Mouse (Mus musculus) thymus, postnatal 36 days (tissue): ENCODE measurements around the gene Dnase2a.
A peak's percentile ranks its signal among the peaks of the same experiment; 100 is the strongest.

Experiments used
- DNase-seq, 2 experiments: peaks; one replicate each; pipeline ENCODE4 v3.0.0; 2022; ENCODE audit warnings: mixed read lengths in 2 of 2

The Dnase2a gene

DNA sequence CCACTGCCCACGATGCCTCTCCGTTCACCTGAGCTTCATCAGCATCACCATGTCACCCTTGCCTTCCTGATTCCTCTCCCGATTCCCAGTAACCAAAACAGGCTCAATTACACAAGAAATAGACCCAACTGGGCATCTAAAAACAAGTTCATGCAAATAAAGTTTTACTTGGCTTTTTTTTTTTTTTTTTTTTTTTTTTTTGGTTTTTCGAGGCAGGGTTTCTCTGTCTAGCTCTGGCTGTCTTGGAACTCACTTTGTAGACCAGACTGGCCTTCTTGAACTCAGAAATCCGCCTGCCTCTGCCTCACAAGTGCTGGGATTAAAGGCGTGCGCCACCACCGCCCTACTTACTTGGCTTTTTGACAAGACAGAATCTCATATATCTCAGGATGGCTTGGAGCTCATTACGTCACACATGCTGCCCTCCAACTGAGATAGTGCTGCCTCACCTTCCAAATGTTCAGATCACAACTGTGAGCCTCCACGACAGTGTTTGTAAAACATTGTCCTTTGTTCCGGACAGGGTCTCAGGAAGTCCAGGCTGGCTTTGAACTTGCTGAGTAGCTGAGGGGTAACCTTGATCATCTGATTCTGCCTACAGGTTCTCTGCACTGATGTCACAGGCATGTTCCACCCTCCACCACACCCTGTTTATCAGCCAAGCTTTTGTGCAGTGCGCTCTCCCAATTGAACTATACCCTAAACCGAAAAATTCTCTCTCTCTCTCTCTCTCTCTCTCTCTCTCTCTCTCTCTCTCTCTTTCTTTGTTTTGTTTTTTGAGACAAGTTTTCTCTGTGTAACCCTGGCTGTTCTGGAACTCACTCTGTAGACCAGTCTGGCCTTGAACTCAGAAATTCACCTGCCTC is 29.5 kb downstream of the Dnase2a start:
- DNase-seq: no peak

DNA sequence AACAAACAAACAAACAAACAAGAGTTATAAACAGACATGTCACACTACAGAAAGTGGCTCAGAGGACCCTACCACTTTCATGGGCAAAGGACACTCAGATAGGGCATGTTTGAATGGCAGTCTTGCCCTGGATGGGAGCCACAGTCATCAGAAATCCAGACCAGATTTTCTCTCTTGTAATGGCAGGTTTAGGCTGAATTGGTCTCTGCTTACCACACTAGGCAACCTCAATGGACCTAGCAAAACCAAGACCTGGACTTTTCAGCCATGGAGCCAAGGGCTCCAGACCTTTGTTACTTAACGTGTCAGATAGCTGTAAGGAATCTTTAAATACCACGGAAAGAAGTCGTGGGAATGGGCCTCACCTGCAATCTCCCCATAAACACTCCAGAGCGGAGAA is 35.3 kb downstream of the Dnase2a start:
- no peak for DNase-seq

DNA sequence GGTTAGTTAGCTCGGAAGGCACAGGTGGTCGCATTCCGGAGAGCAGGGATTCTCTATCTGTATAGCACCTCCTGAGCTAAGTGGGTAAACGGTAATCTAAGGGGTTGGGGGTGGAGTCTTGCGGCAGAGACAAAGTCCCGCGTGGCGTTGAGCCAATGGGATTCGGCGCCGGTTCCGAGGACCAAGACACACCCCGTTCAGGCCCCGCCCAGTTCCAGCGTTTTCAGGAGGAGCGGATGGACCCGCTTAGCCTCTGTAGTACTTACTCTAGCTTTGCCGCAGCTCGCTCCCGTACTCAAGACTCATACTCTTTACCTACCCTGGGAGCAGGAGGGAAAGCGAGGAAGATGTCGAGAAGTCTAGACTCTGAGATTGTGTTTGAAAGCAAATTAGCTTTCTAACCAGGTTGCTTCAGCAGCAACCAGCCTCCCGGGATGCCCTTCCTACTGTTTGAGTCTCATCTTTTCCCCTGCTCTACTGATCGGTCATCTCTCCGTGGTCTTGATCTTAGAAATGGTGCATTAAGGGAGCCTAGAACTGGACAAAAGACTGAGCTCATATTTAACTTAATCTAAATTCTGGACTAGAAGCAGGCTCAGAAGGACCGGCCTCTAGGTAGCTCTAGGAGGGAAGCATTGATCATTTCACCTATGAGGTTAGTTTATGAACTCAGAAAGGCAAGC is 36.3 kb downstream of the Dnase2a start:
- peak; percentile 43 to 63 for DNase-seq

DNA sequence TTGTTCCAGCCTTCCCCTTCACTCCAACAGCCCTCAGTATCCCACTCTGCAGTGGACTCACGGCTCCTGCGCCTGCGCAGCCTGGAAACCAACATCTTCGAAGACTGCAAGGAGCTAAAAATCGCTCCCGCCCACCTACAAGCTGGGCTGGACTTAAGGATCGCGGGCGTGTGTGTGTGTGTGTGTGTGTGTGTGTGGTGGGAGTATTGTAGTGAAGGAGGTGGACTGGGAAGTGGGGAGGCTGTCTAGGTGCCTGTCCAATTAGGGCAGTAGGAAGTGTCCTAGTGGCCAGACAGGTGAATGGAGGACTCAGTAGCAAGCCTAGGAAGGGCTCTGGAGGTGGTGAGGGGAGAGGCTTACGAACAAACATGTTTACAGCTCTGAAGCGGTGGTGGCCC is 36.9 kb downstream of the Dnase2a start:
- no peak for DNase-seq

DNA sequence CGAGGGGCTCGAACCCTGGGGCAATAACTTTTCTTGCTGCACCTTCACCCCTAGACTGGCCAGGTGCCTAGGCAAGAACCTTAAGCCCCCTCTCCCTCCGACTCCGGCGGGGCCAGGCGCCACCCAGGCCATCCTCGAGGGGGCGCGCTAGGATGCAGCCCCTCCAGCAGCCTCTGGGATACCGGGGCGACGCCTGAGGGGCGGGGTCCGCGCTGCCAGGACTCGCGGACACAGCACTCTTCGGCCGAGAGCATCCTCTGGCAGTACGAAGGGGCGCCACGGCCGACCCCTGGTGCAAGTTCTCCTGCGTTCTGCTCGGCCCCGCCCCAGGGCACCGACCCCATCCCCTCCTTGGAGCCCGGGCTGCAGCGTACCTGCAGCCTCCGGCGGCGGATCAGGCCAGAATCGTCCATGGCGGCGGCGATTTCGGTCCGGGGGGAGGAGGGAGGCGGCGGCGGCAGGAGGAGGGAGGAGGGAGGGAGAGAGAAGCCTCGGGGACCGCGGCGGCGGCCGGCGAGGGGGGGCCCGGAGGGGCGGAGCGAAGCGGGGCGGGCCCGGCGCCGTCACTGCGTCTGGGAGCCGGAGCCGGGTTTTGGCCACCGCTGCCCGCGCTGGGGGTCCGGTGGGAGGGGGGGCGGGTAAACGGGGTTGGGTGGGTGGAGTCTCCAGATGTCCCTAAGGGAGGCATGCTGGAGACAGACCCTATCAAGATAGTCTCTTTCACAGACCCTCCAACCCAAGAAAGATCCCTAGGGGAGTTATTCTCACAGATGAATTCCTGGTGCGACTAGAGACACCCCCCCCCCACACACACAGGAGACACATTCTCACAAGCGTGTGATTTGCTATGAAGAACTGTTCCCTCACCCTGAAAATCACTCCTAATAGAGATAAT is 37.5 kb downstream of the Dnase2a start:
- DNase-seq: peak; percentile 22 to 32

DNA sequence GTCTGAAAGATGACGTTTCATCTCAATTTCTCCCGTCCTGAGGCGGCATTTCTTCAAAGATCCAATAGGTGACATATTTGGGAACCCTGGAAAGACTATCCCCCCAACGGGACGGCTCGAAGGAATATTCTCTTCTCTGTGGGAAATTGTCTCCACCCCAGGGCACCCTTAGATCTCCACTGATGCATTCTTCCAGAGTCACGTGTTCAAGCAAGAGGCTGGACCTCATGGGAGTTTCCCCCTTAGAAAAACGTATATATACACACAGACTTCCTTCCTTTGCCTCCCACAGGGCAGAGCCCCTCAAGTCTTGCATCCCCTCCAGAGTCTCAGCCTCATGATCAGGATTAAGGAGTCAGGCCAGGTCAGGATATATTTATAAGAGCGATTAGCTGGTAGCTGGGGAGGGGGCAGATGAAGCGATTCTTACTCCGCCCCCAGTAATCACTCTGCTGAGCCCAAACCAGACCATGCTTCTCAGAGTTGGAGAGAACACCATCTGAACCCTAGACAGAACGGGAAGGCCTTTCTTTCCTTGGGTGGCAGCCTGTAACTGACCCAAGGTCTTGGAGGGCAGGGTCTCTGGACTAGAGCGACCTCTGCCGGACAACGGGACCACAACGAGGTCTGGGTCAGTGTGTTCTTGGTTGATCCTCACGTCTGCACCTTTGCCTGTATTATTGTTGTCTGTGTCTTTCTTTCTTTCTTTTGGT is 38.3 kb downstream of the Dnase2a start, which contains the start of gene Rtbdn:
TSS of gene Rtbdn (plus strand) at position 464 of the 713 bp plus-strand sequence.
- DNase-seq: no peak

DNA sequence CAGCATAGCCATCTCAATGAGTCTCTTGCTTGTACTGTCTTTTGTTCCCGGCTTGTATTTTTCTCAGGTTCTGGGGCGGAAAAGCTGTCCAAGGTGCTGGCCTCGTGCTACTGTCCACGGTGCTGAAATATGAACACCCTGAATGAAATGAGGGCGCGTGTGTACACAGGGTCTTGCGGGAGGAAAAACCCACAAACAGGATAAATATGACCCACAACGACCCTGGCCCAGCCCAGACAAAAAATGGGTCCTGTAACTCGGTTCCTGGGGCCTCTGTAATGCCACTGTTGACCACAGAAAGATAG is 38.8 kb downstream of the Dnase2a start:
- peak in 1 of 2 experiments; percentile 29 for DNase-seq

DNA sequence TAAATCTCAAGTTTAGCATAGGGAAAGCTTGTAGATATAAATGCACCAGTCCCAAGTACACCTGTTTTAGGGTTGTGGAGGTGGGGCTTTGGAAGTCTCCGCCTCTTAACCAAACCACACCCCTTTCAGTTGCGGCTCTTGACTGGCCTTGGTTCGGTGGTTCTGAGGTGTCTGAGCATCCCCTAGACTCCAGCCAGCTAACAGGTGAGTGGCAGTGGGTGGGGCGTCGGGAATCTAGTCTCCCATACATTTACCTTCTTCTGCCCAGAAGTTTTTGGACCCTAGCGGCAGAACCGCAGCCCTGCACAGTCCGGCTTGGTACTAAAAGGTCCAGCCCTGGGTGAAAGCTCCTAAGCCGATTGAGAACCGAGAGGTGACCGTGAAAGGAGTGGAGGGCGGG is 41.4 kb downstream of the Dnase2a start:
- DNase-seq: no peak

DNA sequence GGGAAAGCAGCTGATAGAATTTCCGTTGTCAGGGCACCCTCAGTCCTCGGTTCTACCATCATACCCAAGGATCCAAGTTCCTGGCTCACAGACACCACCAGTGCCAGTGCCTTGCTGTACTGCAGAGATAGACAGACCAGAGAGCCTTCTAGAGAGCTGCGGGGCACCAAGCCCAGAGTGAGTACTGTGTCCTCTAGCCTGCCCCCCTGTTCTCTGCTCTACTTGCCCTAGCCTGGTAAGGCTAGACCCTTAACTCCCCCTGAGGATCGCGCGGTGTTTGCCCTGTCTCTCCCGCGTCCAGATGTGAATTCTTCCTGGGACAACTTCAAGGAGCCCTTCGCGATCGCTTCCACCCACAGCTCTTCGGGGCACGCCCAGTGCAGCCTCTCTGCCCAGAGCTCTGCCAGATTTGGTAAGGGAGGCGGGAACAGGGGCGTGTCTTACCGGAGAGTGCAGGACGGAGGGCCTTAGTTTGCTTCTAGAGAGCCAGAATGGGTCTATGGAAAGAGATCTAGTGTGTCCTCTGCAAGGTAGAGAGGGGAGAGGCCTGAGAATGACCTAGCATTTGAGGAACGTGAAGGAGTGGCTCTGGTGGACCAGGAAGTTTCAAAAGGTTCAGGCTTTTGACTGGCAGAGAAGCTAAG is 44.4 kb downstream of the Dnase2a start:
- DNase-seq: no peak

DNA sequence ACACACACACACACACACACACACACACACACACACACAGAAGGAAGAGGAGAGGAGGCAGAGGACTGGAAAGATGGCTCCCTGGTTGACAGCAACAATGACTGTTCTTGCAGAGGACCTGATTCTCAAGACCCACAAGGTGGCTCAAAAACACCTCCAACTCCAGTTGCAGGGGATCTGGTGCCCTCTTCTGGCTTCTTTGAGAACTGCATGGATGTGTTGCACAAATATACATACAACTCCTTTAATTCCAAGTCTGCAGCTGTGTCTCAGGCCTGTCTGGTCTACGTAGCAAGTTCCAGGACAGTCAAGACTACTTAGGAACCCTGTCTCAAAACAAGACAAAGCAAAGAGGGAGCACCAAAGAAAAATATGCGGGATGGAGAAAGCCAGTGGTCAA is 48.4 kb downstream of the Dnase2a start:
- peak; percentile 51 to 62 for DNase-seq

DNA sequence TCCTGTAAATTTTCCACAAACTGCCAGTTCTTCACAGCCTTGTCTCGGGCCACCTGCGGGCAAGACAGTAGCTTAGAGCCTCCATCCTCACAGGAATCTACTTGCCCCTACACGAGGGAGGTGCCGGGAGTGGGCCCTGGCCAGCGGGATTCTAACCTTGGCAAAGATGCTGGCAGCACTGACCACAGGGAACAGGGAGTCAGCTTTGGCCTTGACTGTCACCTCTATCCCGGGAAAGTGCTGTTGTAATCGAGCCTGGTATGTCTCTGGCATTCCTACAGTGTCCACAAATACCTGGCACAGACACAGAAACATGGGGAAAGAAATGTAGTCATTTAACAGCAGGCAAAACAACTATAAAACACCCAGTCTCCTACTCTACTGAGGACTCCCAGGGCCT is 51.5 kb downstream of the Dnase2a start:
- no peak for DNase-seq

DNA sequence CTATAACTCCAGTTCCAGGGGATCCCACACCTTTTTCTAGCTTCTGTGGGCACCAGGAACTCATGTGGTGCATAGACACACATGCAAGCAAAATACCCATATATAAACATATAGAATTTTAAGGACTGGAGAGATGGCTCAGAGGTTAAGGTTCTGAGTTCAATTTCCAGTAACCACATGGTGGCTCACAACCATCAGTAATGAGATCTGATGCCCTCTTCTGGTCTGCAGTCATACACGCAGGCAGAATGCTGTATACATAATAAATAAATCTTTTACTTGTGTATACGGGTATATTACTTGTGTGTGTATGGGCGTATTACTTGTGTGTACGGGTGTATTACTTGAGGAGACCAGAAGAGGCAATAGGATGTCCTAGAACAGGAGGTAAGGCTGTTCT is 55.6 kb downstream of the Dnase2a start:
- no peak for DNase-seq

DNA sequence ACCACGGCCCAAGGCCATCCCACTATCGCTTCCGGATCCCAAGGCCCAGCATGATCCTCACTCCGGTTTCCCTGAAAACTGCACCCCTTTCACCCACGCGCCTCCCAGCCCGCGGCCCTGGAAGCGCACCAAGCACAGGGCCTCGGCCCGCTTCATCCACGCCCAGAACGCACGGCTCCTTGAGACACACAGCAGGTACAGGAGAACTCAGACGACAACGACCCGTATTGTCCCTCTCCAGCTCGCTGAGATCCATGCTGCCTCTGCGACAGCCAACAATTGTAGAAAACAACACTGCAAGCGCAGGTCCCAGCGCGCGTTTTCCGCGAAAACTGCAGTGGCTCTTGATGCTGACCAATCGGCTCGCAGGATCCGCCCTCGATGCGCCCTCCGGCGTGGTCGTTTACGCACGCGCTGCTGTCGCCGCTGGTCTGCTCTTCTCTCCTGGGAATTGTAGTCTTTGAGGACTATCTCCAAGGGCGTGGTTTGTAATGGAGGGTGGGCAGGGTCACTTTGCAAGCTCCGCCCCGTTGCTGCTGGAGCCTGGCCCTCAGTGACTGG is 57.5 kb downstream of the Dnase2a start:
- DNase-seq: peak; percentile 86 to 90

DNA sequence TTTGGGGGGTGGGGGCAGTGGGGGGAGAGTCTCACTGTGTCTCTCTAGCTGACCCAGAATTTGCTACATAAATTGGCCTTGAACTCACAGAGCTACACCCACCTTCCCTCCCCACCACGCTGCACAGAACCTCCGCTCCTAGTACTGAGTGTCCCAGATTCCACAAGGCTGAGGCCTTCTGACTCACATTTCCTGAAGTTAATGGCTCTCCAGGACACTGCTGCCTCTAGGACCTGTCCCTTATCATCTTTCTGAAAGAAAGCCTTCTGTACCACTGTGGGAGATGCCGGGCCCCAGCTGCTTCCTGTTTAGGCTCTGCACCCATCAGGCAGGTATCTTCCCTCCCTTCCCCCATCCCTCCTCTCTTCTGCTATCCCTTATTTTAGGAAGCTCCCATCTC is 58.2 kb downstream of the Dnase2a start:
- DNase-seq: peak; percentile 29 to 58

DNA sequence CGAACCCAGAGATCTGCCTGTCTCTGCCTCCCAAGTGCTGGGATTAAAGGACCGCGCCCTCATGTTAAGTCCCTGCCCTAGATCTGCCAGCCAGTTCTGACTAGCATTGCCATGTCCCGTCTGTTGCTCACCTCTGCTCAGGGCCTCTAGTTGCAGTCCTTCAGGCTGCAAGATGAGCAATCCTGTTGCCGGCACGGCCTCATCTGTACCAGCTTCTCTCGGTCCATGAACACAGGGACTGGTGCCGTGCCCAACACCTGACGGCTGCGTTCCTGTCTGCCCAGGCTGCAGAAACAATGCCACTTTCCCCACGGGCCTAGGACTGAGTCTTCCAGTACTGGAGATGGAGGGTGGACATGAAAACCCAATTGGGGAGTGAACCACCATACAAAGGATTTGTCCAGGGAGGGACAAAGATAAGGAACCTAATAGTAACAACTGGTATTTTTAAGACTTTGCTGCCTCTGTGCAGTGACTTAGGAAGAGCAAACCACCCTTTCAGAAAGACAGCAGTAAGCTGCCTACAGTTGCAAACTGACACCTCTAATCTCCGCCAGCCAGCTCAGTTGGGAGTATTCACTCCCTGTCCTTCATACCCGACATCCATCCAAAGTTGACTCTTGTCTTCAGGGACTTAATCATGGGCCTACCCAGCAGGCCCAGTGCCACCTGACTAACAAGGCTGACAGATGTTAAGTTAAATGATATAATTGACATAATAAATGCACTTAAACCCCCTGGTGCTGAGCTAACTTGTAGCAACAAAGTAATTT is 59.4 kb downstream of the Dnase2a start:
- DNase-seq: no peak

DNA sequence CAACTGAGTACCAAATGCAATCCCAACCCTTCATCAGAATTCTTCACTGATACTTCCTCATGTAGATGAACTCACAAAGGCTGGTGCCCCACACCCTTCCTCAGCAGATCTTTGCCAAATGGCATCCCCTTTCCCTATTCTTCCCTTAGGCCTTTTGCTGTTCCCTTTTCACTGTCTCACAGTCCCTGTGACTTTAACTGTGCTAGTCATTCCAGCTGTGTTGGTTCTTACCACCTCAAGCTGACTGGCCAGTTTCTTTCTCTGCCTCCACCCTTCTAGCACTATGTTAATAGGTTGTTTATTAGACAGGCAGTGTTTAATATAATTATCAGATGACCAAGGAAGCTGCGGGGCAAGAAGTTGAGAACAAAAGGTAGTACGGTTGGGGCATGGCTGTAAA is 60.3 kb downstream of the Dnase2a start:
- DNase-seq: no peak

DNA sequence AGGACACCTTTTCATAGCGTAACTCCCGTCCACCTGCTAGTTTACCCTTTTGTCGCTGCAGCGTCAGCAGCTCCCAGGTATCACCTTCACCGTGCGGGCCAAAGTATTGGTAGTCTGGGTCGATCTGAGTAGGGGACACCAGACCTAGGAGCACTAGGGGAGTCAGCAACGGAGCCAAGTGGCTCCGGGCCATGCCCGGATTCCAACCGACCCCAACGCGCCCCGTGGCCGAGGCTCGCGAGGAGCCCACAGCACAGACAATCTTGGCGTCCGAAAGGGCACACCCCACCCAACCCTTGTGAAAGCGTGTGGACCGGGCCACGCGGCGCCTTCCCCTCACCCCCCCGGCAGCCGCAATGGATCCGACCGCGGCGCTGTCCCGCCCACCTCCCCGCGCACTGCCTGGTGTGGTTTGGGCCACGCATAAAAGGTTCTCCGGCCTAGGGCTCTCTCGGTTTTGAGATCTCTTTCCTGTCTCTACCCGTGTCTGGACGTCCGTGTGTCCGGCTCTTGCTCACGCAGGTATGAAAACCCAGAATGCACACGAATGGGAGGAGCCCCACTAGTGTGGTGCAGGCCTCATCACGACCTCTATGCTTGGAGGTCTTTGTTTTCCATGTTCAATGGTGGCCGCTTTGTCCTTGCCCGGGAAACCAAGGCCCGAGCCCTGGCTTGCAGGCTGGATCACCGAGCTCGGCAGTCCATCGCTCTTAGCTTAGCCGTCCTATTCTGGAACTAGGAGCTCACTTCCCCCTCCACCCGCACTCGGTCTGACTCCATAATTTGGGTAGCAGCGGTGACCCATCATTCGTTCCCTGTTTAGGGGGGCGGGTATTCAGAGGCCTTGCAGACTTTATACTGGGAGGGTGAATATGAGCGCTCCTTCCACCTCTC is 61.1 kb downstream of the Dnase2a start, which contains the start of the genes Gm49661, Prdx2 and Rnaseh2a:
TSS of gene Gm49661 (minus strand) at position 193 of the 894 bp plus-strand sequence.
TSS of gene Prdx2 (plus strand) at position 347 of the 894 bp plus-strand sequence.
TSS of gene Rnaseh2a (minus strand) at position 527 of the 894 bp plus-strand sequence.
- peak; percentile 66 to 70 for DNase-seq

DNA sequence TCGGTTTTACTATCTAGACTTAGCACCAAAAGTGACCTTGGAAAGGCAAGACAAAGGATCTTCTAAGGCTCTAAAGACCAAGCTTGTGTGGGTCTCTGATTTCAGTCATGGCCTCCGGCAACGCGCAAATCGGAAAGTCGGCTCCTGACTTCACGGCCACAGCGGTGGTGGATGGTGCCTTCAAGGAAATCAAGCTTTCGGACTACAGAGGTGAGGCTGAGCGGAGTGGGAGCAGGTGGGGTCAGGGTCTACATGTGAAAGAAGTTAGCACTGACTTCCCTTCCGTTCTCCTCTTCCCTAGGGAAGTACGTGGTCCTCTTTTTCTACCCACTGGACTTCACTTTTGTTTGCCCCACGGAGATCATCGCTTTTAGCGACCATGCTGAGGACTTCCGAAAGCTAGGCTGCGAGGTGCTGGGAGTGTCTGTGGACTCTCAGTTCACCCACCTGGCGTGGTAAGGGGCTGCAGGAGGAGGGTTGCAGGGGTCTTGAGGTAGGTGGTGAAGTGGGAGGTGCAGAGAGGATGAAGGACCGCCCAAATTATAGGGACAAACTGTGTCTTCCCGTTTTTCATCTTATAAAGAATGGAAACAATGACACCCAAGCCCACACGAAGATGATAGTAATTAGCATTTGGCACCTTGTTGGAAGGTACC is 61.9 kb downstream of the Dnase2a start:
- no peak for DNase-seq

DNA sequence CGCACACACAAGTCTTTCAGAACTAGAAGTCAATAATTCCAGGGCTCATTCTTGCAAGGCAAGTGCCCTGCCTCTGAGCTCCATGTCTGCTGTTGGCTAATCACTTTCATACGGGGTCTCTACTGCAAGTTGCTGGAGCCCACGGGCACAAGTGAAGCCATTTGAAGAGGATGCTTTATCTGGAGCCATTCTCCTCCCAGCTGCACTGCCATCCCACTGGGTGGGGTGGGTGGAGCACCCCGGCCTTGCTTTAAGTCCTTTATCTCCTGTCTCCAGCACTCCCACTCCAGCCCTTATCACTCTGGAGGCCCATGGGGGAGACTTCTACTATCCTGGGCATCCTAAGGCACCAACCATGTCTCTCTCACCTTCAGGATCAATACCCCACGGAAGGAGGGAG is 62.6 kb downstream of the Dnase2a start:
- no peak for DNase-seq
